Mouse (Mus musculus): Measurements from ENCODE around the gene Rgs6. TPM values are rescaled to one million over a fixed set of nuclear protein-coding genes. Genes with fewer than 3 reads are reported as not detected.

Gene Rgs6
- polyA plus RNA-seq, 1 experiment from 2014 or later: 1.9 TPM

DNA sequence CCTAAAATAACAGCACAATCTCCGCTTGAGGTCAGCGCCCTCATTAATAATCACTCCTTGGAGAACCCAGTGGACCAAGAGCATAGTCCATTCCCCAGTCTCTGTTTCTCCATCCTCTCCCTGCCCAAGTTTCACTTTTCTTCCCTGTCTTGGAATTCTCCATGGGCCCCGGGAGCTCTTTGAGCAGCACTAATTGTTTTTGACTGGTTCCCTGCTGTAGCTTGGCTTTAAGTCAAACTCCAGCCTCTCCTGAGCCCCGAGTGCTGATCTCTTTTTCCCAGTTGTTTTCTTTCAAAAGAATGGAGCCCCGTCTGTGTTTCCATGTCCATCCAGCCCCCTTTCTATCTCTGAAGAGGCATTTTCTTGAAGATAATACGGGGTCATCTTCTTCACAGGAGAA, 12.3 kb downstream of the Rgs6 start:
- ChIA-PET CTCF (no interaction called here), POLR2A (no interaction called here)
- ATAC-seq (no peak), DNase-seq (ENCODE audit: low read depth, low spot score) (no peak)
- in situ Hi-C loops (cut with MboI; ENCODE audit: low pct_unique_long_range_greater_than_20kb): no loop called here
- no peak for TF ChIP-seq CTCF (IDR thresholded peaks at IDR 0.05)
- no peaks in the 10 kb centered on the region for H3K27me3 ChIP-seq

DNA sequence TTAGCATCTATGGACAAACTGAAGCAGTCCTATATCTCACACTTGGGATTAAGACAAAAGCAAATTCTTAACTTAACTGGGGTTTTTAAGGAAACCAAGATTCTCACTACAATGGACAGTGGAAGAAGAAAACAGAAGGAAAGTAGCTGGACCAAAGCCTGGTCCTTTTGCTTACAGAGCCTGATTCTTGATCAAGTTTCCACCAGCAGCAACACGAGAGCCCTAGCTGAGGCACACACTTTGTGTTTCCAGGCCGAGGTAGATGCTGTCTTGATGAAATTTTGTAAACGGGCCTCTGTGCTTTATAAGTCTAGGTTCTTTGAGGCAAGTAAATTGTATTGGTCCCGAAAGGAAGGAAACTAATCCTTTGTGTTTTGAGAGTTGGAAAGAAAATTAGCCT, 14.7 kb downstream of the Rgs6 start:
- ATAC-seq: no peak
- POLR2A ChIA-PET: no interaction called here
- CTCF ChIA-PET: no interaction called here

DNA sequence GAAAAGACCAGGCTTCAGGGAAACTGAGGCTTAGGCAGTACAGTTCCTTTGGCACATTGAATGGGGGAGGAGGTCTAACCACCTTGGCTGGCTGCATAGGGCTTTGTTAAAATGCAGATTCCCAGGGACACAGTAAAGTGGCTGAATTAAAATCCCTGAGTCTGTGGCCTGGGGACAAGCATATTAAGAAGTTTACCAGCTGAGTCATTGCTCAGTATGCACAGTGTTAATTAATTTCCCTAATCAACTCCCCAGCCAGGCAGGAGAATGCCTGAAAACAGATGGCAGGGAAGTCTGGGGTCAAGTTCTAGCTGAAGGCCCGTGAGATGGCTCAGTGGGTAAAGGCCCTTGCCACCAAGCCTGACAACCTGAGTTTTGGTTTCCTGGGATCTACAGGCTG, 15.2 kb downstream of the Rgs6 start:
- in situ Hi-C loops (cut with MboI; ENCODE audit: low pct_unique_long_range_greater_than_20kb): no loop called here
- no peak for TF ChIP-seq CTCF (IDR thresholded peaks at IDR 0.05)
- no peaks in the 10 kb centered on the region for H3K27me3 ChIP-seq
- ATAC-seq (no peak), DNase-seq (ENCODE audit: low read depth, low spot score) (no peak)
- POLR2A ChIA-PET: no interaction called here
- CTCF ChIA-PET: no interaction called here

More for the DNA sequence above, 14.7 kb downstream of the Rgs6 start:
- DNase-seq (ENCODE audit: low read depth, low spot score): no peak
- H3K27me3 ChIP-seq: no peaks in the 10 kb centered on the region
- in situ Hi-C loops (cut with MboI; ENCODE audit: low pct_unique_long_range_greater_than_20kb): no loop called here
- no peak for TF ChIP-seq CTCF (IDR thresholded peaks at IDR 0.05)

DNA sequence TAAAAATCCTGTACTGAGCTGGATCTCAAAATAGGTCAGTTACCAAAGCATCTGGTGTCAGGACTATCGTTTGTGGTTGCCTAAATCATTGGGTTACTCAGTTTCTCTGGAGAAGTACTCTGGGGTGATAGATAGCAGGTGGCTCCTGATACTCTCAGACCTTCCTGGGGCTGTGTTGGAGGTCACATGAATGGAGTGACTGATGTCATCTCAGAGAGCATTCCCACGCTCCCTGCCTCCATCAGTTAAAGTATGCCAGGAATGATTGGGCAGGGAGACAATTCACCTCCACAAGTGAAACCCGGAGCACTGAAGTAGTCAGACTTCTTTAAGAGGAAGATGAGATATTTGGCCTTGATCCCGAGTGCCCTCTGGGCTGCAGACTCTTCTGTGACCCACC, 15.9 kb downstream of the Rgs6 start:
- no peak for TF ChIP-seq CTCF (IDR thresholded peaks at IDR 0.05)
- no peaks in the 10 kb centered on the region for H3K27me3 ChIP-seq
- CTCF ChIA-PET: no interaction called here
- in situ Hi-C loops (cut with MboI; ENCODE audit: low pct_unique_long_range_greater_than_20kb): no loop called here
- POLR2A ChIA-PET: no interaction called here
- DNase-seq (ENCODE audit: low read depth, low spot score): no peak
- peak; percentile 62 for ATAC-seq

DNA sequence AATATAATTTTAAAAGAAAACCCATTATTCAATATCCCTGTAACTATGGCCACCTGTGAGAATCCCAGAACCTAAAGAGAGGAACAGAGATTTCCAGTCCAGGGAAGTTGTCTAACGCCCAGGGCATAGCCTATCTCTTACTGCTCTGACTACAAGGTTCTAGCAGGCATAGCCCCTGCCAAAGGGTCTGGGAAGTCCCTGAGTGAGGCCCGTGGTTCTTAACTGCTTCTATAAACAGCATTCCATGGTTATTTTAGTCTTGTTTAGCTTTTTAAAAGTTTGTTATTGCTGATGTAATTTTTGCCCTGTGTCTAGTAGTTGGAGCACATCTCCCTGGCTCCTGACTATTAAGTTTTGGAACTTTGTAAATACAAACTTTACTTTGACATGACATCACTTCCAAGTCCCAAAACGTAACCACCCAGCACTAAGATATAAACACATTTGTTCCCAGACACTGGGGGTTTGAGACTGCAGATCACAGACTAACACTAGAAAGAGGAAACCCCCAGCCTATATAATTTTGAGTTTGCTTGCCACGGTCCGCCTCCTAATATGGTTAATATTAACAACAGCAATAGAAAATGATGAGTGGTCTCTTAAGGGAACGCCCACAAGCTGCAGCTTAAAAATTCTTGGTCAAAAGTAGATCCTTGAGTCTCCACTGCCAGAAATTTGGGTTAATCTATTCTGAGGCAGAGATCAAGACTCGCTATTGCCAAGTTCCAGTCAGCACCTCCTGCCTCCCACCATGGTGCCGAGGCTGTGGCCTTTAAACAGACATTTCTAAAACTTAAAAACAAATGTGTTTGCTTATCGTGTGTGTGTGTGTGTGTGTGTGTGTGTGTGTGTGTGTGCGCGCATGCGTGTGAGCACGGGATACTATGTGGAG, 24.9 kb downstream of the Rgs6 start:
- ChIA-PET POLR2A (no interaction called here), CTCF (no interaction called here)
- in situ Hi-C loops (cut with MboI; ENCODE audit: low pct_unique_long_range_greater_than_20kb): loop anchor here (10.0 kb wide), 1 partner anchor 332 kb away; no protein-coding TSS in a partner anchor
- no peak for TF ChIP-seq CTCF (IDR thresholded peaks at IDR 0.05)
- H3K27me3 ChIP-seq: peaks cover 7% of the 10 kb centered on the region
- no peak for ATAC-seq
- no peak for DNase-seq (ENCODE audit: low read depth, low spot score)

DNA sequence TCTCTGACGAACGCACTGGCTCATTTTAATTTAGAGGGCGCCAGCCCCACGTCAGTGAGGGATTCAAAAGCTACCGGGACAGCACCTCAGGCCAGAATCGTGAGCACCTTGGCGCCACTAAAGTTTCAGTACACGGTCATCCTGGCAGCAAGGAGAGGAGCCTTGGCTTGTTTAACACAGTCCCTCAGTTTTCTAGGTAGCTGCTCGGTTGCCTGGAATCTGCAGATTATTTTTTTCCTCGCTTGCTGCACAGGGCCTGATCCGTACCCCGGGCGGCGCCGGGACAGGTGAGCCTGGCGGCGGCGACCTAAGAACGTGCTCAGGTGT, 28.4 kb downstream of the Rgs6 start:
- H3K27me3 ChIP-seq: peaks cover 7% of the 10 kb centered on the region
- ATAC-seq: peak; percentile 4
- ChIA-PET CTCF (interaction anchor here (1.5 to 1.8 kb wide), 2 partner anchors 11 to 33 kb away, joined by 4 read pairs; no protein-coding TSS in a partner anchor), POLR2A (no interaction called here)
- in situ Hi-C loops (cut with MboI; ENCODE audit: low pct_unique_long_range_greater_than_20kb): loop anchor here (10.0 kb wide), 1 partner anchor 328 kb away; no protein-coding TSS in a partner anchor
- no peak for TF ChIP-seq CTCF (IDR thresholded peaks at IDR 0.05)
- DNase-seq (ENCODE audit: low read depth, low spot score): no peak

DNA sequence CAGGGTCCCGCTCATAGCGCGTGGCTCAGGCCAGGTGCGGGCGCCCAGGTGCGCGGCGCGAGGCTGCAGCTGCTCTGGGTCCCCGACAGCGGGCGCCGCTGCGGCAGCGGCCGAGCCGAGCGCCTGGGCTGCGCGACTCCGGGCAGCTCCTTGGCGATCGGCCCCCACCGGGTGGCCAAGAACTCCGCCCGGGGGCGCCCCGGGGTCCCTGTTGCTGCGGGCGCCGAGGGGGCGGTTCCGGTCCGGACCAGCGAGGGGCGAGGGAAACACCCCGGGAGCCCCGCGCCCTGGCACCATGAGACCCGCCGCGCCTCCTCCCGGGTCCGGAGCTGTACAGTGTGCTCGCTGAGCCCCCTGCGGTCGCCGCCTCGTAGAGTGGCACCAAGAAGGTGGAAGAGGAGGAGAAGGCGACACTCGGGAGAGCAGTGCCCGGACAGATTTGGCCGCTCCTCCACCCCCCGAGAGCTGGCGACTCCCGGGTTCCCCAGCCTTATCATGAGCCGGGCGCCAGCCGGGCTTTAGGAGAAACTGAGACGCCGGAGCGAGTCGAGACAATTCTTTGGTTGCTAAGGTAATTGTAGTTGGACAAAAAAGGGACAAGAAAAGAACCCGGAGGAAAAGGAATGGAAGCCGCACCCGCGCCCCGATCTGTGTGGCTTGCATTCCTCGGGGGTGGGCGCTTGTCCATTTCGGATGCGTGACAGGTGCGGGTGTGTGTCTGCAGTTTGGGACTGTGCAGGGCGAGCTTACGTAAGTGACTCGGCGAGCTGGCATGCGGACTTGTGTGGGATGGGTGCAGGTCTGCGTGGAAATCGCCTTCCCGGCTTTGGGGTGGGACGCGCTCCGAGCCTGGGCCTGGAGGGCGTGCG, 29.0 kb downstream of the Rgs6 start:
- TF ChIP-seq CTCF (IDR thresholded peaks at IDR 0.05): peak; percentile 95
- peaks cover 7% of the 10 kb centered on the region for H3K27me3 ChIP-seq
- ChIA-PET POLR2A (no interaction called here), CTCF (interaction anchor here (1.5 to 1.8 kb wide), 2 partner anchors 12 to 34 kb away, joined by 4 read pairs; no protein-coding TSS in a partner anchor)
- DNase-seq (ENCODE audit: low read depth, low spot score) (no peak), ATAC-seq (peak; percentile 87)
- in situ Hi-C loops (cut with MboI; ENCODE audit: low pct_unique_long_range_greater_than_20kb): loop anchor here (10.0 kb wide), 1 partner anchor 328 kb away; no protein-coding TSS in a partner anchor

DNA sequence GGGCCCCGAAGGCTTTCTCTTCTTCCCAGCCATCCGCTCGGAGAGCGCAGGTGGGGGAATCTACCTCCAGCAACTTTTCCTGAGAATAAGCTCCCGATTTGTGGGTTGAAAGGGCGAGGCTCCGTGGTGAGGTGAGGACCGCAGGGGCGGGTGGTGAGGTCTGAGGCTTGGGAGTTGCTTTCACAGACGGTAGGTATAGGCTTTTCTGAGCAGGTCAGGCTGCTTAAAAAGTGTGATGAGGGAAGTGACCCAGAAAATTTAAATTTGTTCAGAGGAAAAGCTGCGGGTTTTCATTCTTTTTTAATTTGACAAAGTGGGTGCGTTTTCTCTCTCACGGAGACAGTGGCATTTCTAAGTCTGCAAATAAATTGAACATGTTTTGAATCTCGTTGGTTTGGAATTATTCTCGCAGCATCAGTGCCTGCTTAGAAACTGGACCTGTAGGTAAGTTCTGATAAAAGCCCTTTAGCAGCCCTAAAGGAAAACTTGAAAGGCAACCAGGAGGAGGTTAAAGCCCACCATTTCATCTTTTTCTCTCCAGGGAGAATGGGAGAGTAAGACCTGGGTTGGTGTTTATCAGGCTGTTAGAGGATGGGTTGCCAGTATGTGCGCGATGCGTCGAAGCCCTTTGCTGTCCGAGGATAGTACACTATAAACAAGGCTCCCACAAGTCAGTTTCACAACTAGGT, 29.7 kb downstream of the Rgs6 start:
- DNase-seq (ENCODE audit: low read depth, low spot score) (no peak), ATAC-seq (no peak)
- H3K27me3 ChIP-seq: peaks cover 7% of the 10 kb centered on the region
- in situ Hi-C loops (cut with MboI; ENCODE audit: low pct_unique_long_range_greater_than_20kb): loop anchor here (10.0 kb wide), 1 partner anchor 327 kb away; no protein-coding TSS in a partner anchor
- CTCF ChIA-PET: no interaction called here
- no peak for TF ChIP-seq CTCF (IDR thresholded peaks at IDR 0.05)
- POLR2A ChIA-PET: no interaction called here

DNA sequence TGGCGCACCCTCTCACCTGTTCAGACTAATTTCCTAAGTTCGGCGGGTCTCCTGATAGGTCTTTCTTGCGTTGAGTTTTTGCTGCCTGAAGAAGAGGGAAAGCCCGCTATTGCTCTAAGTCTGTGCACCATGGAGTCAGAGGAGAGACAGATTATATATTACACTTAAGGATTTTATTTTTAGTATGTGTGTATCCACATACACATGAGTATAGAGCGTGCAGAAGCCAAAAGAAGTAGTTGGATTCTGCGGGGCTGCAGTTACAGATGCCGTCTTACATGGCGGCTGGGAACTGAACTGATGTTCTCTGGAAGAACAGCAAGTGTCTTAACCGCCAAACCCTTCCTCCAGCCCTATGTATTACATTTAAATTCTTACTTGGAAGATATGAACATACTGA, 52.3 kb downstream of the Rgs6 start:
- no peak for TF ChIP-seq CTCF (IDR thresholded peaks at IDR 0.05)
- ATAC-seq (no peak), DNase-seq (ENCODE audit: low read depth, low spot score) (no peak)
- POLR2A ChIA-PET: no interaction called here
- CTCF ChIA-PET: no interaction called here
- in situ Hi-C loops (cut with MboI; ENCODE audit: low pct_unique_long_range_greater_than_20kb): no loop called here
- H3K27me3 ChIP-seq: no peaks in the 10 kb centered on the region

DNA sequence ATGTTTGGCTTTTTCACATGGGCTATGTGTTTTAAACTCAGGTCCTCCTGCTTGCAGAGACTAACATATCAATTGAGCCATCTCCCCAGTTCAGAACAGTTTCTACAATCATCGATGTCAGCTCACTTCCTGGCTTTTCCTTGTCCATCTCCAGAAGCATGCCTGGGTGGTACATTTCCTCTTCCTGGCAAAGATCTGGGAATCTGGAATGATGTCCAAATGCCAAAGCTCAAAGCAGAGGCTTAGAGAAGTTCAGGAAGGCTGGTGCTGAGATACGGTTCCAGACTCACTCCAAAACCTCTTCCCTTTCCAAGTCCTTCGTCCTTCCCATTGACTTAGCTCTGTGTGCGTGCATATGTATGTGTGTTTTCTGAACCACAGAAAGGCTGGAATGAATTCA, 59.8 kb downstream of the Rgs6 start:
- ChIA-PET POLR2A (no interaction called here), CTCF (no interaction called here)
- no peaks in the 10 kb centered on the region for H3K27me3 ChIP-seq
- DNase-seq (ENCODE audit: low read depth, low spot score): no peak
- in situ Hi-C loops (cut with MboI; ENCODE audit: low pct_unique_long_range_greater_than_20kb): no loop called here
- no peak for TF ChIP-seq CTCF (IDR thresholded peaks at IDR 0.05)
- ATAC-seq: no peak

Measured in Patski (cell line).